Mouse (Mus musculus) large intestine, adult 2 months (tissue): ENCODE results near the gene Ccr6. TPM values are rescaled to one million over a fixed set of nuclear protein-coding genes. Genes with fewer than 3 reads are reported as not detected.

Source experiments
- polyA plus RNA-seq: library from polyadenylated mRNA; depleted of rRNA; stranded (reverse); fragments of >200 nt; gene quantifications from 2 replicates; pipeline ENCODE4 v1.2.3, GENCODE M21; 2012; rRNA removed

Gene Ccr6
- polyA plus RNA-seq, 1 experiment: 7.8 TPM

Other genes starting within 250 kb of the Ccr6 start
- 0.43 TPM in 1 of 2 replicates, not detected in the other for gene Gm49673, start 88.3 kb upstream of the Ccr6 start, polyA plus RNA-seq
- 39.2 and 62.1 TPM in 2 replicates for gene Rnaset2a, start 87.9 kb upstream of the Ccr6 start, polyA plus RNA-seq
- 2.6 TPM in 2 replicates for gene Fgfr1op, start 70.5 kb upstream of the Ccr6 start, polyA plus RNA-seq
- 155 and 174 TPM in 2 replicates for gene Mpc1, start 46.9 kb downstream of the Ccr6 start, polyA plus RNA-seq
- 84.2 and 105 TPM in 2 replicates for gene Sft2d1, start 75.1 kb downstream of the Ccr6 start, polyA plus RNA-seq
- gene Prr18, start 101.4 kb downstream of the Ccr6 start, polyA plus RNA-seq: 0.15 and 0.16 TPM in 2 replicates
- 0.14 and 0.17 TPM in 2 replicates for gene T2, start 119.9 kb downstream of the Ccr6 start, polyA plus RNA-seq
- not detected in 2 replicates for gene T, start 198.4 kb downstream of the Ccr6 start, polyA plus RNA-seq